Mouse (Mus musculus): ENCODE measurements around the gene Col6a2. TPM values are rescaled to one million over a fixed set of nuclear protein-coding genes. Genes with fewer than 3 reads are reported as not detected.

The Col6a2 gene
- total RNA-seq, 2 experiments from 2014 or later, result 15.6 to 16.4 TPM

GRCm38 (mm10) chr10:76641894-76642627 lies 18.6 kb upstream of the Col6a2 start:
- intact Hi-C loops (cut with DNase I), result no loop called here
- no peak for DNase-seq (ENCODE audit: low spot score in 2 of 2)

DNA sequence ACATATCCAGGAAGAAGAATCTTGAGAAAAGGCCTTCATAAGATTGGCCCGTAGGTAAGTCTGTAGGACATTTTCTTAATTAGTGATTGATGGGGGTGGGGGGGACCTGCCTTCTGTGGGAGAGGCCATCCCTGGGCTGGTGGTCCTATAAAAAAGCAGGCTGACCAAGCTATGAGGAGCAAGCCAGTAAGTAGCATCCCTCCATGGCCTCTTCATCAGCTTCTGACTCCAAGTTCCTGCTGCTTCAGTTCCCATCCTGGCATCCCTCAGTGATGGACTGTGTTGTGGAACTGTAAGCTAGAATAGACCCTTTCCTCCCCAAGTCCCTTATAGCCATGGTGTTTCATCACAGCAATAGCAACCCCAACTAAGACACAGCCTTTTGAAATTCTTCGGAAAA lies 16.5 kb upstream of the Col6a2 start:
- DNase-seq (ENCODE audit: low spot score in 2 of 2), result no peak
- intact Hi-C loops (cut with DNase I), result no loop called here

DNA sequence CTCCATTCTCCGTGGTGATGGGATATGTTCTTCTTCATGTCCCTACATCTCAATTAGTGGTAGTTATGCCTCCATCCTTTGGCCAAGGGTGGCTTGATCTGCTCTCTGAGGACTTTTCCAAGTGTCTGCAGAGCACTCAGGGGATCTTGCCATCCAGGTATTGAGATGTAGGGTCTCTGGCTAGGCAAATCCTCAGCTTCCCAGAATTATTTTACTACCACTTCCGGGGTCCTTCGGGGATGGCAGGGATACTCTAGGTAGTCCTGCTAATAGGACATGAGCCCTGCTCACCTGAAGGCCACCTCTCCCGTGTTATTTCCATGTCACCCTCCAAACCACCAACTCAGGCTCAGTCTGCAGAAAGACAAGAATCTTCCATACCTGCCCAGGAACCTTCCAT lies 13.2 kb upstream of the Col6a2 start:
- intact Hi-C loops (cut with DNase I), result no loop called here
- DNase-seq (ENCODE audit: low spot score in 2 of 2), result no peak

GRCm38 (mm10) chr10:76636026-76636425 lies 12.6 kb upstream of the Col6a2 start:
- DNase-seq (ENCODE audit: low spot score in 2 of 2), result no peak
- intact Hi-C loops (cut with DNase I), result no loop called here

- intact Hi-C loops (cut with DNase I), result no loop called here
Observed at GRCm38 (mm10) chr10:76634584-76634983, 11.2 kb upstream of the Col6a2 start.

DNA sequence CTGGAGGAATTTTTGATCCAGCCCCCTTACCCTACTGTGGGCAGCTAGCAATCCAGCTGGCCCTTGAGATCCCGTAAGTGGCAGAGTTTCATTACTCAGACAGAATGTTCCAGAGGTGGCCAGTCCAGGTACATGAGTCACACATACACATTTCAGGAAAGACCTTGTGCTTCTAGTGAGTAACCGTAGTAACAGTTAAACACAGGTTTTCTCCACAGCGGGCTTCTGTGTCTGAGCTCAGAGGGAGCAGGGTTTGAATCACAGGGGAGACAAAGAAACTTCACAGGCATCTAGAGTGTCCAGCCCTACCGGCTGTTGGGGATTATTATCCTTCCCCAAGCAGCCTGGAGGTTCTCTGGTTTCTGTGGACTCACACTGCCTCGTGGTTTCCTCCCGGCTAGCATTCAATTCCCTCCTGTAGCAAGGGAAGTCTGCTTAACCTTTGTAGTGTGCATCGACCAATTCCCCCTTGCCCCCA lies 10.7 kb upstream of the Col6a2 start:
- DNase-seq (ENCODE audit: low spot score in 2 of 2), result no peak
- intact Hi-C loops (cut with DNase I), result no loop called here

More at GRCm38 (mm10) chr10:76634584-76634983, 11.2 kb upstream of the Col6a2 start:
- no peak for DNase-seq (ENCODE audit: low spot score in 2 of 2)

DNA sequence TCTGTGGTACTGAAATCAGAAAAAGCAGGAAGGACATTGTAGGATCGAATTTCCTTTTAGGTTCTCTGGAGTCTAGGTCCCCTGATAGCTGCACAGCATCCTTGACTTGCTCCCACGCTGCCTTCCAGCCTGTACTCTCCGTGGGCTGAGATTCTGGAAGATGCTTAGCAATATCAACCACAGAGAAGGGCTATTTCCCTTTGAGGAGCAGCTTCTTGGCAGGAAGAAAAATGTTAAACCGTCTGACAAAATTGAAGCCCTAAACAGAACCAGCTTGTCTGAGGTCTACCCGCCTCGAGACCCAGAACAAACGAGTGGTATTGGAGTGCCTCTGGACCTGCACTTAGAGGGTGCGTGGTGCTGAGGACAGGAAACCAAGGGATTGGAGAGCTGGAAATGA lies 9.2 kb upstream of the Col6a2 start:
- peak; percentile 41 to 50 for DNase-seq (ENCODE audit: low spot score in 2 of 2)
- intact Hi-C loops (cut with DNase I), result no loop called here

GRCm38 (mm10) chr10:76630657-76631056 lies 7.2 kb upstream of the Col6a2 start:
- intact Hi-C loops (cut with DNase I), result no loop called here

GRCm38 (mm10) chr10:76627714-76628113 lies 4.3 kb upstream of the Col6a2 start:
- no peak for DNase-seq (ENCODE audit: low spot score in 2 of 2)
- intact Hi-C loops (cut with DNase I), result no loop called here

More at GRCm38 (mm10) chr10:76630657-76631056, 7.2 kb upstream of the Col6a2 start:
- DNase-seq (ENCODE audit: low spot score in 2 of 2), result no peak

GRCm38 (mm10) chr10:76624903-76625302 lies 1.5 kb upstream of the Col6a2 start:
- intact Hi-C loops (cut with DNase I), result no loop called here
- no peak for DNase-seq (ENCODE audit: low spot score in 2 of 2)

- intact Hi-C loops (cut with DNase I), result loop anchor here (2.0 kb wide), 1 partner anchor 111 kb away; no protein-coding TSS in a partner anchor
- no peak for DNase-seq (ENCODE audit: low spot score in 2 of 2)
Observed at GRCm38 (mm10) chr10:76623734-76624133, 304 bp upstream of the Col6a2 start.

DNA sequence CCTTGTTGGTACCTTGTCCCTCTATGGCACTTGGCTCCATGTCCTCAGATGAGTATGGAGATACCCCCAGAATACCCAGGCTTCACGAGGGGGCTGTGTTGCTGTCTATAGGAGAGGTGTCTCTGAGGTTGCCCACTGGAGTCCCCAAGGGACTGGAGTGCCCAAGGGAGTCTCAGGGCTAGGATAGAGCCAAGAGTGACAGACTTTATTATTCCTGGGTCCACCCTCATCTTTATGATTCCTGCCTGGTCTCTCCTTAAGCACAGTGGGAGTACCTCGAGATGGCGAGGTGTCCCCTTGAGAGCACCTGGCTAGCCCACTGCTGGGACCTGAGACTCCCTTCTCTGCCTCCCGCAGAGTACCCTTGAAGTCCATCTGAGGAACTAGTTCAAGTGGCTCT lies 1.0 kb downstream of the Col6a2 start:
- intact Hi-C loops (cut with DNase I), result loop anchor here (2.0 kb wide), 1 partner anchor 112 kb away; no protein-coding TSS in a partner anchor
- no peak for DNase-seq (ENCODE audit: low spot score in 2 of 2)

DNA sequence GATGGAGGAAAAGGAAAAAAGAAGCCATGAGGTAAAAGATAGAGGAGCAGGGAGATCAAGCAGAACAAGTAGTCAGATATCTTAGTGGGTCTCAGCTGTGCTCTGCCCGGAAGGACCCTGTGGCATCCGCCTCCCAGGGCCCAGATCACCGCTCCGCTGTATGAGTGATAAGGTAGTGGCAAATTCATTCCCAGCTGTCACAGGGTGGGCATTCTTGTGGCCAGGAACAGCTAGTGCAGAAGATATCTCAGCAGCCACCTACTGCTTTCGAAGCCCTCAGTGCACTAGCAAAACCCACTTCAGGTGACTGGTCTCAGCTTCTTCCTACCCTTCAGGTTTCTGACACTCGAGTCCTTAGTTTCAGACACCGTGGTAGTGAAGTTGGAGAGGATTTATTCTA lies 11.0 kb downstream of the Col6a2 start:
- DNase-seq (ENCODE audit: low spot score in 2 of 2), result no peak
- intact Hi-C loops (cut with DNase I), result no loop called here

- DNase-seq (ENCODE audit: low spot score in 2 of 2), result no peak
- intact Hi-C loops (cut with DNase I), result no loop called here
Observed at GRCm38 (mm10) chr10:76602690-76603089, 20.7 kb downstream of the Col6a2 start.

- DNase-seq (ENCODE audit: low spot score in 2 of 2), result no peak
- intact Hi-C loops (cut with DNase I), result no loop called here
Observed at GRCm38 (mm10) chr10:76596338-76596737, 27.1 kb downstream of the Col6a2 start.

DNA sequence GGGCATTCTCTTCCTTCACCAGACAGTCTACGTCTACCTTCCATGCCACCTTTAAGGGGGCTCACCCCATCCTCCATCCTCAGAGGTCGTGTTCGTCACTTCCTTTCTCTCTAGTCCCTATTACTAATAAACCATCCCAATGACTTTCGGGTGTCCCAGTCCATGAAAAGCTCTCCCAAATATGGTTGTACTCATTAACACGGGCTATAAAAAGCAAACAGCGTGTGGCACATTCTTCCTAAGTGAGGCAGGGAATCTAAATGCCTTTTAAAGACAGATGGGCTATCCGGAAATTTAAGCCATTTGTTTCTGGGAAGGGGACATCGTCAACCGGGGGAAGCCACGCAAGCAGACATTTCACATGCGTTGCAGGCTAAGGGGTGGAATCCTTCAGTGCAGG lies 33.2 kb downstream of the Col6a2 start:
- DNase-seq (ENCODE audit: low spot score in 2 of 2), result peak; percentile 11 to 28
- intact Hi-C loops (cut with DNase I), result no loop called here

DNA sequence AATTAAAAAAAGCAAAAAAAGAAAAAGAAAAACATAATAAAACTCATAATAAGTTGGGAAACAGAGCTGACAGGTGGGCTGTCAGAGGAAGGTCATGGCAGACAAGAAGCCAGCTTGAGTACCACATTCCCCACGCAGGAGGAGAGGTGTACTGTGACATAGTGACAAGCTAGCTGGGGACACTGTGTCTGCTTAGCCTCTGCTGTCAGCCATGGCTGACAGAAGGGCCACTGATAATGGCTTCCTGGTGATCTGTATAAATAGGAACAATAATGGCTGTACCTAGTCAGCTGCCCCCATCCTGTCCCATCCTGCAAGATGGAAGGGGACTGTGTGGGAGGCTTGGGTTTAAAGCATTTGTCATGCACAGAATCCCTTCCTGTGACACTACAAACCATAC lies 37.2 kb downstream of the Col6a2 start:
- DNase-seq (ENCODE audit: low spot score in 2 of 2), result no peak
- intact Hi-C loops (cut with DNase I), result no loop called here

- DNase-seq (ENCODE audit: low spot score in 2 of 2), result no peak
- intact Hi-C loops (cut with DNase I), result no loop called here
Observed at GRCm38 (mm10) chr10:76584138-76584537, 39.3 kb downstream of the Col6a2 start.

DNA sequence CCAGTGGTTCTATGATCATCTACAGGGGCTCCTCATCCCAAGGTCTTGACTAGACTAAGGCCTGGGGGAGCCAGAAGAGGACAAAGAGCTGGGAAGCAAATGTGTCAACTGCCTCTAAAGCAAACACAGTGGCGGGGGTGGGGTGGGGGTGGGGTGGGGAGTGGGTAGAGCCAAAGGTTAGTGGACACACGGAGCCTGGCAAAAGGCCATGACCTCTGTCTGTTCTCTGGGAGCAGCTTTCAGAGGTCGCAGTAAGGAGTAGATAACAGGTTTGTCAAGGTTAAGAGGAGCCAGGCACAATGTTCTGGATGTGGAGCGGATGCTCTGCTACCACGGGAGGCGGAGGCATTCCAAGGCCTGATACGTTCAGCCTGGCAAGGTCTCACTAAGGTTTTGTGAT lies 46.5 kb downstream of the Col6a2 start:
- intact Hi-C loops (cut with DNase I), result no loop called here
- DNase-seq (ENCODE audit: low spot score in 2 of 2), result no peak

- intact Hi-C loops (cut with DNase I), result no loop called here
- DNase-seq (ENCODE audit: low spot score in 2 of 2), result no peak
Observed at GRCm38 (mm10) chr10:76575374-76575773, 48.1 kb downstream of the Col6a2 start, which contains the start of gene Ftcd. Gene Ftcd, plus strand, starts transcription at chr10:76575648.

DNA sequence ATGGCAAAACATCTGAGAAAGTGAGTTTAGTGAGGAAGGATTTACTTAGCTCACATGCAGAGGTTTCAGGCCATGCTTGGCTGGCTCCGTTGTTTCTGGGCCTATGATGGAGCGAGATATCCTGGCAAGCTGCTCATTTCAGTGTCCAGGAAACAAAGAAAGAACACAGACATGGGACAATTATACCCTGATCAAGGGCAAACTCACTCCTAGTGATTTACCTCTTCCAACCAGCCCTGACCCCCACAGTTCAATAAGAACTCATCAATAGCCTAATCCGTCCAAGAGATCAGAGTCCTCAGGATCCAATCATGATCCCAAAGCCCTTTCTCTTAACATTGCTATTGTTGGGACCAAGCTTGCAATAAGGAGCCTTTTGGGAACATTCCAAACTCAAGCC lies 51.3 kb downstream of the Col6a2 start:
- DNase-seq (ENCODE audit: low spot score in 2 of 2), result no peak
- intact Hi-C loops (cut with DNase I), result no loop called here

All from left cerebral cortex, postnatal 14 days (tissue).